Mouse (Mus musculus): ENCODE measurements around the gene Eipr1. TPM values are rescaled to one million over a fixed set of nuclear protein-coding genes. Genes with fewer than 3 reads are reported as not detected.

The Eipr1 gene
- polyA plus RNA-seq, 1 experiment, result 28.5 TPM

GRCm38 (mm10) chr12:28800423-28800822, 48.8 kb downstream of the Eipr1 start:
- peaks cover 6% of the 10 kb centered on the region; the same call in 1 of the 2 replicates for H3K4me1 ChIP-seq (ENCODE audit: control insufficient read depth, insufficient read depth, insufficient read length)
- H3K27ac ChIP-seq (ENCODE audit: insufficient read depth, low read length), result peak overlapping the region; percentile 66
- no peak for DNase-seq (ENCODE audit: low read depth in 1 of 2, low spot score in 2 of 2)
- TF ChIP-seq POLR2A (IDR thresholded peaks at IDR 0.05; ENCODE audit: low read depth, low read length) (no peak), CTCF (IDR thresholded peaks at IDR 0.05; ENCODE audit: extremely low read depth, insufficient read depth, insufficient read length, insufficient replicate concordance) (no peak)
- no peaks in the 10 kb centered on the region for H3K27me3 ChIP-seq (ENCODE audit: control insufficient read depth, insufficient read depth, low read length)
- no peaks in the 10 kb centered on the region; the same call in 1 of the 2 replicates for H3K36me3 ChIP-seq (ENCODE audit: control insufficient read depth, insufficient read depth, low read length)
- no peak overlapping the region for H3K4me3 ChIP-seq (ENCODE audit: extremely low read depth, insufficient read depth, insufficient read length)
- WGBS, result 14% methylated on average over 4 of the region's 4 CpGs

- DNase-seq (ENCODE audit: low read depth in 1 of 2, low spot score in 2 of 2), result no peak
- 68% methylated on average over 3 of the region's 3 CpGs for WGBS
- Histone ChIP-seq H3K4me1 (ENCODE audit: control insufficient read depth, insufficient read depth, insufficient read length) (peaks cover 6% of the 10 kb centered on the region; the same call in 1 of the 2 replicates), H3K27ac (ENCODE audit: insufficient read depth, low read length) (peak overlapping the region; percentile 32; the same call in 1 of the 2 replicates), H3K36me3 (ENCODE audit: control insufficient read depth, insufficient read depth, low read length) (no peaks in the 10 kb centered on the region; the same call in 1 of the 2 replicates), H3K4me3 (ENCODE audit: extremely low read depth, insufficient read depth, insufficient read length) (no peak overlapping the region), H3K27me3 (ENCODE audit: control insufficient read depth, insufficient read depth, low read length) (no peaks in the 10 kb centered on the region)
- no peak for TF ChIP-seq CTCF (IDR thresholded peaks at IDR 0.05; ENCODE audit: extremely low read depth, insufficient read depth, insufficient read length, insufficient replicate concordance)
- no peak for TF ChIP-seq POLR2A (IDR thresholded peaks at IDR 0.05; ENCODE audit: low read depth, low read length)
These were observed 49.3 kb downstream of the Eipr1 start for GRCm38 (mm10) chr12:28800891-28801290.

- H3K36me3 ChIP-seq (ENCODE audit: control insufficient read depth, insufficient read depth, low read length), result no peaks in the 10 kb centered on the region
- H3K4me1 ChIP-seq (ENCODE audit: control insufficient read depth, insufficient read depth, insufficient read length), result peaks cover 6% of the 10 kb centered on the region; the same call in 1 of the 2 replicates
- 92% methylated on average over 6 of the region's 6 CpGs for WGBS
- no peaks in the 10 kb centered on the region for H3K27me3 ChIP-seq (ENCODE audit: control insufficient read depth, insufficient read depth, low read length)
- H3K4me3 ChIP-seq (ENCODE audit: extremely low read depth, insufficient read depth, insufficient read length), result no peak overlapping the region
- no peak overlapping the region for H3K27ac ChIP-seq (ENCODE audit: insufficient read depth, low read length)
- DNase-seq (ENCODE audit: low read depth in 1 of 2, low spot score in 2 of 2), result no peak
- no peak for TF ChIP-seq POLR2A (IDR thresholded peaks at IDR 0.05; ENCODE audit: low read depth, low read length)
- no peak for TF ChIP-seq CTCF (IDR thresholded peaks at IDR 0.05; ENCODE audit: extremely low read depth, insufficient read depth, insufficient read length, insufficient replicate concordance)
These were observed 50.1 kb downstream of the Eipr1 start for GRCm38 (mm10) chr12:28801731-28802130.

- TF ChIP-seq POLR2A (IDR thresholded peaks at IDR 0.05; ENCODE audit: low read depth, low read length) (no peak), CTCF (IDR thresholded peaks at IDR 0.05; ENCODE audit: extremely low read depth, insufficient read depth, insufficient read length, insufficient replicate concordance) (no peak)
- H3K27ac ChIP-seq (ENCODE audit: insufficient read depth, low read length), result no peak overlapping the region
These were observed 51.4 kb downstream of the Eipr1 start for GRCm38 (mm10) chr12:28803043-28803442.

GRCm38 (mm10) chr12:28804558-28805481, 53.2 kb downstream of the Eipr1 start:
- TF ChIP-seq CTCF (IDR thresholded peaks at IDR 0.05; ENCODE audit: extremely low read depth, insufficient read depth, insufficient read length, insufficient replicate concordance) (no peak), POLR2A (IDR thresholded peaks at IDR 0.05; ENCODE audit: low read depth, low read length) (no peak)
- no peak overlapping the region for H3K27ac ChIP-seq (ENCODE audit: insufficient read depth, low read length)
- DNase-seq (ENCODE audit: low read depth in 1 of 2, low spot score in 2 of 2), result no peak
- WGBS, result 89% methylated on average over 3 of the region's 3 CpGs
- H3K27me3 ChIP-seq (ENCODE audit: control insufficient read depth, insufficient read depth, low read length), result no peaks in the 10 kb centered on the region
- peaks cover 3% of the 10 kb centered on the region; the same call in 1 of the 2 replicates for H3K4me1 ChIP-seq (ENCODE audit: control insufficient read depth, insufficient read depth, insufficient read length)
- no peak overlapping the region for H3K4me3 ChIP-seq (ENCODE audit: extremely low read depth, insufficient read depth, insufficient read length)
- no peaks in the 10 kb centered on the region for H3K36me3 ChIP-seq (ENCODE audit: control insufficient read depth, insufficient read depth, low read length)

More at GRCm38 (mm10) chr12:28803043-28803442, 51.4 kb downstream of the Eipr1 start:
- Histone ChIP-seq H3K36me3 (ENCODE audit: control insufficient read depth, insufficient read depth, low read length) (no peaks in the 10 kb centered on the region), H3K4me1 (ENCODE audit: control insufficient read depth, insufficient read depth, insufficient read length) (peaks cover 6% of the 10 kb centered on the region; the same call in 1 of the 2 replicates), H3K27me3 (ENCODE audit: control insufficient read depth, insufficient read depth, low read length) (no peaks in the 10 kb centered on the region), H3K4me3 (ENCODE audit: extremely low read depth, insufficient read depth, insufficient read length) (no peak overlapping the region)
- no peak for DNase-seq (ENCODE audit: low read depth in 1 of 2, low spot score in 2 of 2)

- no peaks in the 10 kb centered on the region for H3K27me3 ChIP-seq (ENCODE audit: control insufficient read depth, insufficient read depth, low read length)
- WGBS, result 85% methylated on average over 4 of the region's 4 CpGs
- no peaks in the 10 kb centered on the region for H3K36me3 ChIP-seq (ENCODE audit: control insufficient read depth, insufficient read depth, low read length)
- peak overlapping the region; percentile 85 for H3K27ac ChIP-seq (ENCODE audit: insufficient read depth, low read length)
- no peak overlapping the region for H3K4me3 ChIP-seq (ENCODE audit: extremely low read depth, insufficient read depth, insufficient read length)
- peak in 1 of 2 experiments; percentile 28 for DNase-seq (ENCODE audit: low read depth in 1 of 2, low spot score in 2 of 2)
- TF ChIP-seq POLR2A (IDR thresholded peaks at IDR 0.05; ENCODE audit: low read depth, low read length), result no peak
- TF ChIP-seq CTCF (IDR thresholded peaks at IDR 0.05; ENCODE audit: extremely low read depth, insufficient read depth, insufficient read length, insufficient replicate concordance), result no peak
- no peaks in the 10 kb centered on the region; the same call in 1 of the 2 replicates for H3K4me1 ChIP-seq (ENCODE audit: control insufficient read depth, insufficient read depth, insufficient read length)
These were observed 57.3 kb downstream of the Eipr1 start for GRCm38 (mm10) chr12:28808786-28809375.
